Mouse (Mus musculus) frontal cortex, postnatal 25 days (tissue): ENCODE results near the gene Rabgap1l.
"Not testable (repeated sequence)": the region's sequence is repeated elsewhere in the genome, so short reads cannot be mapped to it uniquely, and the experiment has no call there.

Source experiments
- DNase-seq, 2 experiments: peaks; one replicate each; pipeline ENCODE4 v3.0.0; 2022; ENCODE audit warnings: low spot score in 2 of 2

Gene Rabgap1l

GRCm38 (mm10) chr1:160282166-160282874, 510.7 kb downstream of the Rabgap1l start:
- DNase-seq = not testable (repeated sequence)

DNA sequence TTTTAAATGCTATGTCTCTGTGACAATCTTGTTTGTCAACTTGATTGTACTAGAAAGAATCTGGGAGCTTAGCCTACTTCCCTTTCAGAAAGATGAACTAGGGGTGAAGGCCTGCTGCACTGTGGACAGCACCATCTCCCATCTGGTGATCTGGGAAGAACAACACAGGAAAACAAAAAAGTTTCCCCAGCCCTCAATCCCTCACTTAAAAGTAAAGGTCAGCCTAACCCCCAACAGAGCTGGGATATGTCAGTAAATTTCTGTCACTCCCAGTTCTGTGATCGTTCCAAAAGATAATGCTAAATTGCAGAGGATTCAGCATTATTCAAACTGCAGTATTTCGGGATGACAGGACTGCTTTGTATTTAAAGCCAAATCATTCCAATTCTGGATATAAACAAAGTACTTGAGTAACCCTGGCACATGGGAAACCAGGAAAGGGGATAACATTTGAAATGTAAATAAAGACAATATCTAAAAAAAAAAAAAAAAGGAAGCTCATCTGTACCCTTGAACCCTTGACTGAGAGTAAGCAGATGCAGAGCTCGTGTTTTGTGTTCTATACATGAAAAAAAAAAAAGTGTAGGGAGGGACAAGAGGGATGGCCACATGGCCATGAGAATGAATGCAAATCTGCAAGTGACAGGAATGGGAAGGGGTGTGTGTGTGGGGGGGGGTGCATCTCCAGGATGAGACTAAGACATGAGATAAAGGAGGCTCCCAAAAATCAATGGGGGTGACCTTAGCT, 511.5 kb downstream of the Rabgap1l start:
- no peak for DNase-seq

DNA sequence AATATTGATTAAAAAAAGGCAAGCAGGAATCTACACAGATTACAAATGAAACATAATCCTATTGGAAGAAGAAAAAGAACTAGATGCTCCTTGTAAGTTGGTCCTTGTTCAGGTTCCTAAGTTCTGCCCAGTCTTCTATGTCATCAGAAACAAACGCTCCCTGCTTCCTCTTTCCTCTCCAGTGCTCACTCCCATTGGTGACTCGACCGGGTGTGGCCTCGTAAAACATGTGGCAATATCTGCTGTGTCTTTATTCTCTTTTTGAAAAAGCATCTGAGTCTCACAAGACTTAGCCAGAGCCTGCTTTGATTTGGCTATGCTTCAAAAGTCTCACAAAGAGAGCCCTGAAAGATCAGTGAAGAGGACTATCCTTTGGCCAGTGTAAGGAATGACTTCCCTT, 512.4 kb downstream of the Rabgap1l start:
- DNase-seq = no peak

DNA sequence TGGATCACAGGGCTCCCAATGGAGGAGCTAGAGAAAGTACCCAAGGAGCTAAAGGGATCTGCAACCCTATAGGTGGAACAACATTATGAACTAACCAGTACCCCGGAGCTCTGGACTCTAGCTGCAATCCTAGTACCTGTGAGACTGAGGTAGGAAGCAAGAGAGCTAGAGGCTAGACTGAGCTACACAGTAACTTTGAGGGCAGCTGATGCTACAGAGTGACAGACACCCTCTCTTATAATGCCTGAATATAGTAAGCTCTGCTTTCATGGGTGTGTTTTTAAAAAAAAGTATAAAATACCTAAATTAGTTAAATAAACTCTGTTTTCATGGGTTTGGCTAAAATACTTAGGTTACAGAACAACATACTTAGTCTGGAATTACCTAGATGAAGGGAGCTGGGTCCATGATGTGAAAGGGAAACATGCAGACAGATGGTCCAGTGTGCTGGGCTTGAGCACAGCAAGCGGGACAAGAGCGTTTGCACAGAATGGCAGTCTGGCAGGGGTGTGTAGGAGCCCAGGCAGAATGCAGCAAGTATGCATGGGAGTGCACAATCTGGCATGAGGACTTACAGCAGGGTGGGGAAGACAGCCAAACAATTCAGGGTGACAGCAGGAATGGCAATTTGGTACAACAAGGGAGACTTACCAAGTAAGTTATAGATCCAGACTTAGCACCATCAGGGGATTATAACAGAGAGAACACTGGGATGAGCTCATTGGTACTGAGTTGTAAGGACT, 514.9 kb downstream of the Rabgap1l start:
- DNase-seq = no peak

- DNase-seq = no peak
These were observed 517.8 kb downstream of the Rabgap1l start for GRCm38 (mm10) chr1:160275248-160275647.

DNA sequence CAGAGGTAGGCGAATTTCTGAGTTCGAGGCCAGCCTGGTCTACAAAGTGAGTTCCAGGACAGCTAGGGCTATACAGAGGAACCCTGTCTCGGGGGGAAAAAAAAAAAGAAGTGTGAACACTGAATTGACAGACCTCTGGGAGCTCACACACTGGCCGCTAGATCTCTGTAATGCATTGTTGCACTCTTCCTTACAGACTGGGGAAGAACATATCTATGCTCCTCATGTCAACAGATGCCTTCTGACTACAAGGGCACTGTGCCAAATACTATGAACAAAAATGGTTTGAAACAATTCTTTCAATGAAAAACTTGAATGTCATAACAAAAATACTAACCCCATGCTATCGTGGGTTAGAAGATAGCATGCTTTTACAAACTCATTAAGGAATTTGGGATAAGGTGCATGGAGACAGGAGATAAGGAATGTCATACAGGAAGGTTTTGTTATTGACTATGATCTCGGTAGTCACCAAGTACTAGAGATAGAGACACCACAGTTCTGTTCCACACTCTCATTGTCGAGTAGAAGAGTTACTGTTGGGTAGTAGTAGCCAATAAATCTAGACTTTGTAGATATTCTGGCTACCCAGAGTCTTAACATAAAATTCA, 519.8 kb downstream of the Rabgap1l start:
- DNase-seq = no peak

GRCm38 (mm10) chr1:160271282-160271967, 521.6 kb downstream of the Rabgap1l start:
- DNase-seq = no peak

DNA sequence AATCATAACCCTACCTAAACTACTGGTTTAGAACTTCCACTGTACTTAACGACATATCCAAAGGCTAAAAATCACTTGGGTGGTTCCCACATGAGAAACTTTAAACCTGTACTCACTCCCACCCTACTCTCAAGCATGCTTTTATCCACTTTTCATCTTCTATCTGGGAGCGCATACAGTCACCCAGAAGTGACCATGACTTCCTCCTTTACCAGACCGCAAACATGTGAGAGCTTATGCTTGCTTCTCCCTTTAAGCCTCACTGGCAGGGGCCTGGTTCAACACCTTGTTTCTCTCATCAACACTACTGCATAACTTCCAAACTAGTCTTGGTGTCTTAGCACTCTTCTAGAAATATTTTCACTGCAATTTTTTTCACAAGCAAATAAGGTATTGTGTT, 524.7 kb downstream of the Rabgap1l start:
- no peak for DNase-seq

GRCm38 (mm10) chr1:160263630-160264346, 529.2 kb downstream of the Rabgap1l start:
- DNase-seq = no peak

- no peak for DNase-seq
These were observed 530.0 kb downstream of the Rabgap1l start for GRCm38 (mm10) chr1:160263053-160263452.

DNA sequence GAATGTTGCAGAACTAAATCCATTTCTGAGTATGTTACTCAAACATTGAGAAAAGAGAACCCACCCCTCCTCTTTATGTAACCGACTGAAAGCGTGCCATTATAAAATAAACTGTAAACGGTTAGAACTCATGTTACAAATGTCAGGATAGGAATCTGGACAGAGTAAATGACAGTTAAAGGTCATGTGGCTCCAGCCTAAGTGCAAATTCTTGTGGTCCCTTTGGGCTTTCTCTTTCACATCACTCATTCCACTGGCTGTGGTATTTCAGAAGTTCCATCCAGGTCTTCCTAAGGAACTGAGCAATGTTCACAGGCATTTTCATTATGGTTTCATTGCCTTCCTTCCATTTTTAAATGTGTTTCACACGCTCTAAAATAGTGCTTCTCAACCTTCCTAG, 530.6 kb downstream of the Rabgap1l start:
- DNase-seq = no peak

GRCm38 (mm10) chr1:160261849-160262248, 531.2 kb downstream of the Rabgap1l start:
- no peak for DNase-seq

GRCm38 (mm10) chr1:160260605-160261004, 532.4 kb downstream of the Rabgap1l start:
- no peak for DNase-seq

DNA sequence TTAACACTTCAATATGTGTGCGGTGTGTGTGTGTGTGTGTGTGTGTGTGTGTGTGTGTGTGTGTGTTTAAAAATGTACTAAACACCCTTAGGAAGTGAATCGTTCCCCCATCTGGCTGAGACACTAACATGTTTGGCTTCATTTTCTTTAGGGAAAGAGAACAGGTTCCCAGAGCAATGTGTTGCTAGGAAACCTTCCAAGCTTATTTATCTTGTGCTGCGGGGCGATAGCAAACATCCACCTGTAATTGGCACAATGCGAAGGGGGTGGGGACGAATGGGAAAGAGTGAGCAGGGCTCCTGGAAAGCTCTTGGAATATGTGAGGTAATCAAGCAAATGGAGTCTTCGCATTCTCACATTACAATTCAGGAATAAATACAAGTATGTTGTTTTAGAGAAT, 533.1 kb downstream of the Rabgap1l start:
- DNase-seq = no peak

GRCm38 (mm10) chr1:160253108-160253507, 539.9 kb downstream of the Rabgap1l start:
- no peak for DNase-seq

DNA sequence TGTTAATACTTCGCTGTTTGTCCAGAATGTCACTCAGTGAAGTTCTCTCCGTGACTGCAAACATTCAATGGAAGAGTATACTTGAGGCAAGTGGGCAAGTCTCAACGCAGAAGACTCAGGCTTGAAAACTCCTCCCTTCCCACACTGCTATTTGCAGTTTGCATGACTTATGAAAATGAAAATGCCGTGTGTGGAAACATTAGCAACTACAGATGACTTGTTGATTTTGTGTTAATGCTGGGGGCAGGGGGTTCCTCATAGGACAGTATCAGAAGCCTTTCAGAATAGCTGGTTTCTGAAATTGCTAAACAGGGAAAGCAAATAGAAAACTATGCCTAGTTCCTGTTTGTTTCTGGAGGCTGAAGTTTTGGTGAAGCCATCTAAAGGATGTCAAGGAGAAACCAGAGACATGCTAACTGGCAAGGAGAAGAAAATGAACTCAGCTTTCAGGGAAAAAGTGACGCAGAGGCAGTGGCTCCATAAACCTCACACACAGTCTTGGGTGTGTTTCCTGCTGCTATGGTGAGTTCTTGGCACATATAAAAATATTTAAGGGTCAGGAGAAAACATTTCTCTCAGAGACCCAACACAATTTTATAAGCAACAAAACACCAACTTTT, 541.5 kb downstream of the Rabgap1l start:
- no peak for DNase-seq

DNA sequence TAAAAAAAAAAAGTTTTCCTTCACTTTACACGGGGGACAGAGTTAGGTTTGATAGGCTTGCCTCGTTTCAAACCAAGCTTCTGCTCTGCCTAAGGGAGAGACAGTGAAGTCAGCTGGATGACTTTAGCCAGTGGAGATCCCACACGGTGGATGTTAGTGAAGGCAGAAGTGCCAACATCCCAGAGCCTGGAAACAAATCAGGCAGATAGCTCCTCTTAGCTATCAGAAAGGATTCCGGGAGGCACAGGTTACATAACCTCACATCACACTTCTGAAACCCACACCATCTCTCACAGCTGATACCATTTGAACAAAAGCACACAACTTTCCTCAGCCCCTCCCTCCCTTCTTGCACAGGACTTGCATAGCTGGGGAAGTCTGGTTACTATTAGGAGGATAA, 542.2 kb downstream of the Rabgap1l start:
- DNase-seq = no peak

DNA sequence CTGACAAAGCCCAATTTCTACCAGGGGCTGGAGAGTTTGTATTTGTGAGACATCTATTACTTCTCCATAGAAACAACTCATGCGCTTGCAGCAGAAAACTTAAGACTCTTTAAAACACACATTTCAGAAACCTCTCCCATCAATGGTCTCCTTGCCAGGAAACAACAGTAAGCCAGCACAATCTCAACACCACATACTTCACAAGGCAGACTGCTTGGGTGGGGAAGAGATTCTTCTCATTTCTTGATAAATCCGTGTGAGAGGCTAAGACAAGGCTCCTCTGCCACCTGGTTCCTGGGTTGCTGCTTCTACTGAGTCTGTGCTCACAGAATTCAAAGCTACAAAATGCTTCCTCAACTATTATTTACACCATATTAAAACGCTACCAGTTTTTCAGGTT, 543.2 kb downstream of the Rabgap1l start:
- DNase-seq = no peak

GRCm38 (mm10) chr1:160247473-160247872, 545.5 kb downstream of the Rabgap1l start:
- DNase-seq = no peak

- DNase-seq = no peak
These were observed 546.2 kb downstream of the Rabgap1l start for GRCm38 (mm10) chr1:160246844-160247243.
